Mouse (Mus musculus): ENCODE data around the gene Appl2. TPM values are rescaled to one million over a fixed set of nuclear protein-coding genes. Genes with fewer than 3 reads are reported as not detected.

Appl2 gene
- 31.0 and 37.8 TPM in 2 replicates for polyA plus RNA-seq (2014; fragmentation: Nextera tagmentation; extraction: Ambion mirVana)

GRCm38 (mm10) chr10:83648131-83649020 is at the start of gene Appl2:
TSS of gene Appl2 (minus strand) at chr10:83648738.
- H3K27me3 ChIP-seq (ENCODE audit: control insufficient read depth, insufficient read depth, low read length), result no peaks in the 10 kb centered on the region
- ATAC-seq (ENCODE audit: insufficient read depth, low FRiP score, low TSS enrichment) (peak; percentile 96), DNase-seq (ENCODE audit: low spot score) (peak; percentile 90)
- peak within 1 kb of the TSS; percentile 64 for H3K4me2 ChIP-seq (ENCODE audit: low read depth)
- H3K27ac ChIP-seq (ENCODE audit: low read depth, low read length), result peak within 1 kb of the TSS; percentile 63
- under 1% methylated on average over 58 of the region's 59 CpGs for WGBS
- H3K9ac ChIP-seq (ENCODE audit: low read length), result peak within 1 kb of the TSS; percentile 78
- no peaks in the 10 kb centered on the region for H3K9me3 ChIP-seq (ENCODE audit: control insufficient read depth, low read length)
- no peaks in the 10 kb centered on the region for H3K36me3 ChIP-seq (ENCODE audit: control insufficient read depth, insufficient read depth, low read length)
- H3K4me3 ChIP-seq (ENCODE audit: low read depth, low read length), result peak within 1 kb of the TSS; percentile 72
- H3K4me1 ChIP-seq (ENCODE audit: control insufficient read depth, insufficient read depth, low read length), result peaks cover 12% of the 10 kb centered on the region

GRCm38 (mm10) chr10:83696226-83696625 is 47.7 kb upstream of the Appl2 start:
- no peak for ATAC-seq (ENCODE audit: insufficient read depth, low FRiP score, low TSS enrichment)
- H3K9ac ChIP-seq (ENCODE audit: low read length), result no peak overlapping the region
- H3K36me3 ChIP-seq (ENCODE audit: control insufficient read depth, insufficient read depth, low read length), result no peaks in the 10 kb centered on the region
- WGBS, result 91% methylated on average over 4 of the region's 4 CpGs
- H3K27ac ChIP-seq (ENCODE audit: low read depth, low read length), result no peak overlapping the region
- no peak for DNase-seq (ENCODE audit: low spot score)
- no peaks in the 10 kb centered on the region for H3K27me3 ChIP-seq (ENCODE audit: control insufficient read depth, insufficient read depth, low read length)
- H3K4me2 ChIP-seq (ENCODE audit: low read depth), result no peak overlapping the region
- no peaks in the 10 kb centered on the region for H3K9me3 ChIP-seq (ENCODE audit: control insufficient read depth, low read length)
- no peaks in the 10 kb centered on the region for H3K4me1 ChIP-seq (ENCODE audit: control insufficient read depth, insufficient read depth, low read length)
- no peak overlapping the region for H3K4me3 ChIP-seq (ENCODE audit: low read depth, low read length)

- Histone ChIP-seq H3K27me3 (ENCODE audit: control insufficient read depth, insufficient read depth, low read length) (no peaks in the 10 kb centered on the region), H3K4me3 (ENCODE audit: low read depth, low read length) (no peak overlapping the region), H3K4me1 (ENCODE audit: control insufficient read depth, insufficient read depth, low read length) (no peaks in the 10 kb centered on the region), H3K9ac (ENCODE audit: low read length) (no peak overlapping the region), H3K9me3 (ENCODE audit: control insufficient read depth, low read length) (no peaks in the 10 kb centered on the region), H3K4me2 (ENCODE audit: low read depth) (no peak overlapping the region), H3K27ac (ENCODE audit: low read depth, low read length) (no peak overlapping the region), H3K36me3 (ENCODE audit: control insufficient read depth, insufficient read depth, low read length) (no peaks in the 10 kb centered on the region)
- WGBS, result 86% methylated on average over 11 of the region's 11 CpGs
- ATAC-seq (ENCODE audit: insufficient read depth, low FRiP score, low TSS enrichment), result no peak
- DNase-seq (ENCODE audit: low spot score), result no peak
Observed at GRCm38 (mm10) chr10:83692175-83692895, 43.8 kb upstream of the Appl2 start.

- WGBS, result 98% methylated on average over 2 of the region's 2 CpGs
- Histone ChIP-seq H3K9ac (ENCODE audit: low read length) (no peak overlapping the region), H3K36me3 (ENCODE audit: control insufficient read depth, insufficient read depth, low read length) (no peaks in the 10 kb centered on the region), H3K4me2 (ENCODE audit: low read depth) (no peak overlapping the region), H3K27ac (ENCODE audit: low read depth, low read length) (no peak overlapping the region), H3K27me3 (ENCODE audit: control insufficient read depth, insufficient read depth, low read length) (no peaks in the 10 kb centered on the region), H3K4me3 (ENCODE audit: low read depth, low read length) (no peak overlapping the region), H3K4me1 (ENCODE audit: control insufficient read depth, insufficient read depth, low read length) (no peaks in the 10 kb centered on the region), H3K9me3 (ENCODE audit: control insufficient read depth, low read length) (no peaks in the 10 kb centered on the region)
- ATAC-seq (ENCODE audit: insufficient read depth, low FRiP score, low TSS enrichment), result no peak
- DNase-seq (ENCODE audit: low spot score), result no peak
Observed at GRCm38 (mm10) chr10:83688215-83688614, 39.7 kb upstream of the Appl2 start.

- Histone ChIP-seq H3K9me3 (ENCODE audit: control insufficient read depth, low read length) (no peaks in the 10 kb centered on the region), H3K27me3 (ENCODE audit: control insufficient read depth, insufficient read depth, low read length) (no peaks in the 10 kb centered on the region), H3K4me2 (ENCODE audit: low read depth) (no peak overlapping the region), H3K4me3 (ENCODE audit: low read depth, low read length) (no peak overlapping the region), H3K27ac (ENCODE audit: low read depth, low read length) (no peak overlapping the region), H3K36me3 (ENCODE audit: control insufficient read depth, insufficient read depth, low read length) (no peaks in the 10 kb centered on the region), H3K4me1 (ENCODE audit: control insufficient read depth, insufficient read depth, low read length) (no peaks in the 10 kb centered on the region), H3K9ac (ENCODE audit: low read length) (no peak overlapping the region)
- ATAC-seq (ENCODE audit: insufficient read depth, low FRiP score, low TSS enrichment), result no peak
- 90% methylated on average over 12 of the region's 12 CpGs for WGBS
- DNase-seq (ENCODE audit: low spot score), result no peak
Observed at GRCm38 (mm10) chr10:83681334-83681733, 32.8 kb upstream of the Appl2 start.

GRCm38 (mm10) chr10:83666556-83666955 is 18.0 kb upstream of the Appl2 start:
- 93% methylated on average over 4 of the region's 4 CpGs for WGBS
- Histone ChIP-seq H3K4me3 (ENCODE audit: low read depth, low read length) (no peak overlapping the region), H3K27ac (ENCODE audit: low read depth, low read length) (no peak overlapping the region), H3K9ac (ENCODE audit: low read length) (no peak overlapping the region), H3K36me3 (ENCODE audit: control insufficient read depth, insufficient read depth, low read length) (no peaks in the 10 kb centered on the region), H3K27me3 (ENCODE audit: control insufficient read depth, insufficient read depth, low read length) (no peaks in the 10 kb centered on the region), H3K9me3 (ENCODE audit: control insufficient read depth, low read length) (no peaks in the 10 kb centered on the region), H3K4me1 (ENCODE audit: control insufficient read depth, insufficient read depth, low read length) (no peaks in the 10 kb centered on the region), H3K4me2 (ENCODE audit: low read depth) (no peak overlapping the region)
- DNase-seq (ENCODE audit: low spot score) (no peak), ATAC-seq (ENCODE audit: insufficient read depth, low FRiP score, low TSS enrichment) (no peak)

GRCm38 (mm10) chr10:83661925-83662324 is 13.4 kb upstream of the Appl2 start:
- Histone ChIP-seq H3K4me2 (ENCODE audit: low read depth) (no peak overlapping the region), H3K27me3 (ENCODE audit: control insufficient read depth, insufficient read depth, low read length) (no peaks in the 10 kb centered on the region)
- 80% methylated on average over 8 of the region's 8 CpGs for WGBS

GRCm38 (mm10) chr10:83660605-83661004 is 12.1 kb upstream of the Appl2 start:
- H3K4me3 ChIP-seq (ENCODE audit: low read depth, low read length), result no peak overlapping the region
- H3K4me1 ChIP-seq (ENCODE audit: control insufficient read depth, insufficient read depth, low read length), result no peaks in the 10 kb centered on the region
- no peaks in the 10 kb centered on the region for H3K9me3 ChIP-seq (ENCODE audit: control insufficient read depth, low read length)
- ATAC-seq (ENCODE audit: insufficient read depth, low FRiP score, low TSS enrichment) (no peak), DNase-seq (ENCODE audit: low spot score) (no peak)
- H3K27ac ChIP-seq (ENCODE audit: low read depth, low read length), result no peak overlapping the region
- H3K27me3 ChIP-seq (ENCODE audit: control insufficient read depth, insufficient read depth, low read length), result no peaks in the 10 kb centered on the region
- 74% methylated on average over 4 of the region's 4 CpGs for WGBS
- no peaks in the 10 kb centered on the region for H3K36me3 ChIP-seq (ENCODE audit: control insufficient read depth, insufficient read depth, low read length)
- H3K9ac ChIP-seq (ENCODE audit: low read length), result no peak overlapping the region
- no peak overlapping the region for H3K4me2 ChIP-seq (ENCODE audit: low read depth)

More at GRCm38 (mm10) chr10:83661925-83662324, 13.4 kb upstream of the Appl2 start:
- Histone ChIP-seq H3K9ac (ENCODE audit: low read length) (no peak overlapping the region), H3K27ac (ENCODE audit: low read depth, low read length) (no peak overlapping the region), H3K9me3 (ENCODE audit: control insufficient read depth, low read length) (no peaks in the 10 kb centered on the region), H3K4me1 (ENCODE audit: control insufficient read depth, insufficient read depth, low read length) (no peaks in the 10 kb centered on the region), H3K36me3 (ENCODE audit: control insufficient read depth, insufficient read depth, low read length) (no peaks in the 10 kb centered on the region), H3K4me3 (ENCODE audit: low read depth, low read length) (no peak overlapping the region)
- DNase-seq (ENCODE audit: low spot score) (no peak), ATAC-seq (ENCODE audit: insufficient read depth, low FRiP score, low TSS enrichment) (no peak)
